Mouse (Mus musculus): Measurements from ENCODE around the gene Asb6. TPM values are rescaled to one million over a fixed set of nuclear protein-coding genes. Genes with fewer than 3 reads are reported as not detected.

Asb6 gene
- 38.7 and 40.4 TPM in 2 replicates for polyA plus RNA-seq (2014; fragmentation: Nextera tagmentation; extraction: Ambion mirVana)

- Histone ChIP-seq H3K36me3 (ENCODE audit: control insufficient read depth, insufficient read depth, low read length) (peaks cover 4% of the 10 kb centered on the region), H3K9ac (ENCODE audit: low read length) (no peak within 1 kb of the TSS), H3K4me3 (ENCODE audit: low read depth, low read length) (no peak within 1 kb of the TSS), H3K9me3 (ENCODE audit: control insufficient read depth, low read length) (no peaks in the 10 kb centered on the region), H3K4me1 (ENCODE audit: control insufficient read depth, insufficient read depth, low read length) (peaks cover 35% of the 10 kb centered on the region), H3K4me2 (ENCODE audit: low read depth, severe bottlenecking) (no peak within 1 kb of the TSS), H3K27me3 (ENCODE audit: control insufficient read depth, insufficient read depth, low read length) (no peaks in the 10 kb centered on the region), H3K27ac (replicated peaks; ENCODE audit: low read depth, low read length) (0 out of 2 replicates have a peak within 1 kb of the TSS, but pooled peaks have one; percentile 1)
- 4% methylated on average over 4 of the region's 4 CpGs for WGBS
- DNase-seq (ENCODE audit: low spot score) = no peak
- ATAC-seq (ENCODE audit: insufficient number of reproducible peaks, low FRiP score, low TSS enrichment, low read depth) = no peak
These were observed at the start of gene Asb6 for GRCm38 (mm10) chr2:30830283-30830795. TSS of gene Asb6 (minus strand) at chr2:30830333.

DNA sequence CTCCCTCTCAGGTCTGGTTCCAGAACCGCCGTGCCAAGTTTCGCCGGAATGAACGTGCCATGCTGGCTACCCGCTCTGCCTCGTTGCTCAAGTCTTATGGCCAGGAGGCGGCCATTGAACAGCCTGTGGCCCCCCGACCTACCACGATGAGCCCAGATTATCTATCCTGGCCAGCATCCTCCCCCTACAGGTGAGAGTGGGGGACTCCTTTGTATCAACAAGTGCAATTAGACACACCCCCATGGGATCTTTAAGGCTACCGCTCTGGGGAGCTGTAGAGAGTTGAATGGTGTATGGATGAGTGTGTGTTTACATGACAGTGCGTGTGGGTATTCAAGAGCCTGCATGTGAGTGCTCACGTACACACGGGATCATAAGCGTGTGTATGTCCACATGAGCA lies 49.3 kb upstream of the Asb6 start:
- peaks cover 21% of the 10 kb centered on the region for H3K36me3 ChIP-seq (ENCODE audit: control insufficient read depth, insufficient read depth, low read length)
- WGBS = 93% methylated on average over 15 of the region's 15 CpGs
- H3K4me2 ChIP-seq (ENCODE audit: low read depth, severe bottlenecking) = no peak overlapping the region

DNA sequence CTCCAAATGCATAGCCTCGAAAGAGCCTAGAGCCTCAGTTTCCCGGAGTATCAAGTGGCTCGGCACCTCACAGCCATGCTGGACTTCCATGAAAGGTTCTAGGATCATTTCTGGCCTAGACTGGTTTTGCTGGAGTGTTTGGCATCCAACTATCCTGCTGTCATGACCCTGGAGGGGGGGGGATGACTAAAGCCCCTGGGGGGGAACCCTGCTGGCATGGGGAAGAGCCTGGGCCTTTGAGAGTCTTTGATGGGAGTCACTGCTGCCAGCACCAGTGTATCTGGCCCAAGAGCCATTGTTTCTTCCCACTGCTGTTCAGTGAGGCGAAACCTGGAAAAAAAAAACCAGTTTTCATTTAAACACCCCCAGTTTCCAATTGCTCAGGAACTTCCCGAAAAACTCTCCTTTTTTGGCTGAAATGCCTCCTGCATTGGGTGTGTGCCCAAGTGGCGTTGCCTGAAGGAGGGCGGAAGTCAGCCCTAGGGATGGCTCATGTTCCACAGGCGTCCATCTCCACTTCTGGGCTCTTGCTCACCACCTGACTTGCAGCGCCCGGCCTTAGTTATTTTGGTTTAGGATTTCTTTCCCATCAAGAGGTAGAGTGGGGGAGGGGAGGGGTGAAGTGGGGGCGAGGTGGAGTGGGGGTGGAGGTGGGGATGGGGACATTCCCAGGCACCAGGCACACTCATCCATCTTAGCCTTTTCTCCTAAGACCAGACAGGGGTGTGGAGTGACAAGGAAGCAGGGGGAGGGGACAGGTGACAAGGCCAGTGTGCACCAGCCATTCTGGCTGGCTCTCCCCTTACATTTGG lies 45.7 kb upstream of the Asb6 start:
- Histone ChIP-seq H3K4me3 (ENCODE audit: low read depth, low read length) (no peak overlapping the region), H3K36me3 (ENCODE audit: control insufficient read depth, insufficient read depth, low read length) (peaks cover 16% of the 10 kb centered on the region; the same call in 1 of the 2 replicates), H3K9ac (ENCODE audit: low read length) (0 out of 2 replicates have a peak overlapping the region, but pooled peaks have one; percentile 34), H3K4me2 (ENCODE audit: low read depth, severe bottlenecking) (no peak overlapping the region), H3K4me1 (ENCODE audit: control insufficient read depth, insufficient read depth, low read length) (peaks cover 49% of the 10 kb centered on the region), H3K27ac (replicated peaks; ENCODE audit: low read depth, low read length) (peak overlapping the region; percentile 83), H3K9me3 (ENCODE audit: control insufficient read depth, low read length) (no peaks in the 10 kb centered on the region), H3K27me3 (ENCODE audit: control insufficient read depth, insufficient read depth, low read length) (no peaks in the 10 kb centered on the region)
- 42% methylated on average over 11 of the region's 11 CpGs for WGBS
- ATAC-seq (ENCODE audit: insufficient number of reproducible peaks, low FRiP score, low TSS enrichment, low read depth) (no peak), DNase-seq (ENCODE audit: low spot score) (no peak)

More for the DNA sequence above, 49.3 kb upstream of the Asb6 start:
- no peak for DNase-seq (ENCODE audit: low spot score)
- Histone ChIP-seq H3K4me1 (ENCODE audit: control insufficient read depth, insufficient read depth, low read length) (peaks cover 21% of the 10 kb centered on the region), H3K27me3 (ENCODE audit: control insufficient read depth, insufficient read depth, low read length) (no peaks in the 10 kb centered on the region), H3K9ac (ENCODE audit: low read length) (no peak overlapping the region), H3K4me3 (ENCODE audit: low read depth, low read length) (no peak overlapping the region), H3K9me3 (ENCODE audit: control insufficient read depth, low read length) (no peaks in the 10 kb centered on the region), H3K27ac (replicated peaks; ENCODE audit: low read depth, low read length) (no peak overlapping the region)
- no peak for ATAC-seq (ENCODE audit: insufficient number of reproducible peaks, low FRiP score, low TSS enrichment, low read depth)

DNA sequence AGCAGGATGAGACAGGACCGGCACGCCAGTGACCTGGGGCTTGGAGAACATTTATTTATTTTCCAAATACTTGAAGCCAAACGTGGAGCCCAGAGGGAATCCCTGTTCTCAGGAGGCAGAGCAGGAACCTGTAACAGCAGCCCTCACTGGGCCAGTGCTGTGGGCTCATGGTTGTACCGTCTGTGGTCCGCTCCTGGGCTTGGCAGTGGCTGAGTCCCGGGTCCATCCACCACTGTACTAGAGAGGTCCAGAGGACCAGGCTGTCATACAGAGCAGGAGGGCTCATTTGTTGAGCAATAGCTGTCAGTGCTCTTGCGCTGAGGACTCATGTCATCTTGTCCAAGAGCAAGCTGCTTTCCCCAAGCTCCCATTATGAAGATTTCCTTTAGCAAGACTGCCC lies 45.0 kb upstream of the Asb6 start:
- peaks cover 12% of the 10 kb centered on the region; the same call in 1 of the 2 replicates for H3K36me3 ChIP-seq (ENCODE audit: control insufficient read depth, insufficient read depth, low read length)
- no peak overlapping the region for H3K4me2 ChIP-seq (ENCODE audit: low read depth, severe bottlenecking)
- H3K9me3 ChIP-seq (ENCODE audit: control insufficient read depth, low read length) = no peaks in the 10 kb centered on the region
- no peak for DNase-seq (ENCODE audit: low spot score)
- ATAC-seq (ENCODE audit: insufficient number of reproducible peaks, low FRiP score, low TSS enrichment, low read depth) = no peak
- no peak overlapping the region for H3K4me3 ChIP-seq (ENCODE audit: low read depth, low read length)
- peaks cover 52% of the 10 kb centered on the region for H3K4me1 ChIP-seq (ENCODE audit: control insufficient read depth, insufficient read depth, low read length)
- H3K27me3 ChIP-seq (ENCODE audit: control insufficient read depth, insufficient read depth, low read length) = no peaks in the 10 kb centered on the region
- 65% methylated on average over 7 of the region's 7 CpGs for WGBS
- no peak overlapping the region for H3K9ac ChIP-seq (ENCODE audit: low read length)
- H3K27ac ChIP-seq (replicated peaks; ENCODE audit: low read depth, low read length) = peak overlapping the region; percentile 83

DNA sequence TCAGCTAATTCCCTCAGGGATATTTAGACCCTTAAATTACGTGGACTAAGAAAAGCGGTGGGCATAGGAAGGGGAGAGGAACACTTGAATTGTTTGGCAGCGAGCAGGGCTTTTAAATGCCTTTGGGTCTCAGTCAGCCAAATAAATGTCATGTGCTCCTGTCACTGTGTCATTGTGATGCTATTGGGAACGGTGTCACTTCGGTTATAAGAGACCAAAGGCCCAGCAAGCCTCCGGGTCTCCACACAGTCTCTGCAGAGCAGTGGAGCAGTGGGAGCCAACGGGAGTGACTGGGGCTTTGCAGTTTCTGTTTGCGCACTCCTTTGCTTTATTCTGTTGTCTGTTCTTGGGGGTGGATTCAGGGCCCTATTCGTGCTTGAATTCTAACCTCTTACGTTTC lies 44.3 kb upstream of the Asb6 start:
- H3K9ac ChIP-seq (ENCODE audit: low read length) = no peak overlapping the region
- WGBS = 40% methylated on average over 10 of the region's 10 CpGs

DNA sequence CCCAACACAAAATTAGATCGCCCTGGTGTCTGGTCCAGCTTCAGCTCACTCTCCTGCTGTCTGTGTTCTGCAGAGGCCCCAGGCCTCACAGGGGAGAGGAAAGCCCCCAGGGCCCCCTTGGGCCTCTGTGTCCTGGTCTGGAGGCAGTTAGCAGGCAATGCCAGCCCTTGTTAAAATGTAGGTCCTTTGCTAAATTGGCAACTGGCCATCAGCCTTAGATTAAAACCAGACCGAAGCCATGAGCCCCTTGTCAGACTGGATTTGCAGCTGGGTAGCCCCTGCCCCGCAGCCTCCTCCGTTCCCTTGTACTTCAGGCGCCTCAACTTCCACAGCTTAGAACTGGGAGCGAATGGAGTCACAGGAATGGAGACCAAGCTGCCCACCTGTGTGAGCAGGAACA lies 42.5 kb upstream of the Asb6 start:
- Histone ChIP-seq H3K9me3 (ENCODE audit: control insufficient read depth, low read length) (no peaks in the 10 kb centered on the region), H3K4me3 (ENCODE audit: low read depth, low read length) (no peak overlapping the region), H3K27ac (replicated peaks; ENCODE audit: low read depth, low read length) (peak overlapping the region; percentile 85), H3K4me2 (ENCODE audit: low read depth, severe bottlenecking) (no peak overlapping the region), H3K36me3 (ENCODE audit: control insufficient read depth, insufficient read depth, low read length) (peaks cover 2% of the 10 kb centered on the region; the same call in 1 of the 2 replicates), H3K27me3 (ENCODE audit: control insufficient read depth, insufficient read depth, low read length) (no peaks in the 10 kb centered on the region), H3K9ac (ENCODE audit: low read length) (no peak overlapping the region), H3K4me1 (ENCODE audit: control insufficient read depth, insufficient read depth, low read length) (peaks cover 59% of the 10 kb centered on the region)
- DNase-seq (ENCODE audit: low spot score) = peak; percentile 90
- ATAC-seq (ENCODE audit: insufficient number of reproducible peaks, low FRiP score, low TSS enrichment, low read depth) = peak; percentile 32; the same call in 1 of the 2 replicates
- WGBS = 9% methylated on average over 6 of the region's 6 CpGs

More for the DNA sequence above, 44.3 kb upstream of the Asb6 start:
- H3K27me3 ChIP-seq (ENCODE audit: control insufficient read depth, insufficient read depth, low read length) = no peaks in the 10 kb centered on the region
- DNase-seq (ENCODE audit: low spot score) = no peak
- peaks cover 8% of the 10 kb centered on the region; the same call in 1 of the 2 replicates for H3K36me3 ChIP-seq (ENCODE audit: control insufficient read depth, insufficient read depth, low read length)
- ATAC-seq (ENCODE audit: insufficient number of reproducible peaks, low FRiP score, low TSS enrichment, low read depth) = no peak
- H3K27ac ChIP-seq (replicated peaks; ENCODE audit: low read depth, low read length) = peak overlapping the region; percentile 83; the same call in 1 of the 2 replicates
- peaks cover 57% of the 10 kb centered on the region for H3K4me1 ChIP-seq (ENCODE audit: control insufficient read depth, insufficient read depth, low read length)
- no peak overlapping the region for H3K4me2 ChIP-seq (ENCODE audit: low read depth, severe bottlenecking)
- no peak overlapping the region for H3K4me3 ChIP-seq (ENCODE audit: low read depth, low read length)
- no peaks in the 10 kb centered on the region for H3K9me3 ChIP-seq (ENCODE audit: control insufficient read depth, low read length)

- ATAC-seq (ENCODE audit: insufficient number of reproducible peaks, low FRiP score, low TSS enrichment, low read depth) (no peak), DNase-seq (ENCODE audit: low spot score) (no peak)
- Histone ChIP-seq H3K36me3 (ENCODE audit: control insufficient read depth, insufficient read depth, low read length) (peaks cover 2% of the 10 kb centered on the region; the same call in 1 of the 2 replicates), H3K27me3 (ENCODE audit: control insufficient read depth, insufficient read depth, low read length) (no peaks in the 10 kb centered on the region), H3K4me2 (ENCODE audit: low read depth, severe bottlenecking) (no peak overlapping the region), H3K9me3 (ENCODE audit: control insufficient read depth, low read length) (no peaks in the 10 kb centered on the region), H3K9ac (ENCODE audit: low read length) (no peak overlapping the region), H3K4me3 (ENCODE audit: low read depth, low read length) (no peak overlapping the region), H3K4me1 (ENCODE audit: control insufficient read depth, insufficient read depth, low read length) (peaks cover 56% of the 10 kb centered on the region), H3K27ac (replicated peaks; ENCODE audit: low read depth, low read length) (peak overlapping the region; percentile 65; the same call in 1 of the 2 replicates)
- WGBS = 74% methylated on average over 8 of the region's 8 CpGs
These were observed 40.7 kb upstream of the Asb6 start for GRCm38 (mm10) chr2:30870863-30871262.

DNA sequence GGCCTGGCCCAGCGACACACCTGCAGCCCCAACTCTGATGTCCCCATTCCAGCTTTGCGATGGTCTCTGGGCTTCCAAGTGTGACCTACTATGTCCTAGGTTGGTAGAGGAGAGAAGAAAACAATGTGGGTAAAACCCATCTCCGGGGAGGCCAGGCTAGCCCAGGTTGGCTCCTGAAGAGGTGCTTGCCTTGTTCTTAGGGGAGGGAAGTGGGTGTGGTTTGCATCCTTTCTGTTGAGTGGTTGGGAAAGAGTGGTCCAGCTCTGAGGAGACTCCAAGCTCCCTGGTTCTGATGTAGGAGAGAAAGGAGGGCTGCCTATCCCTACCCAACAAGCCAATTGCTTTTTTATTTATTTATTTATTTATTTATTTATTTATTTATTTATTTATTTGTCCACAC lies 35.3 kb upstream of the Asb6 start:
- WGBS = 39% methylated on average over 3 of the region's 3 CpGs
- ATAC-seq (ENCODE audit: insufficient number of reproducible peaks, low FRiP score, low TSS enrichment, low read depth) = no peak
- Histone ChIP-seq H3K4me3 (ENCODE audit: low read depth, low read length) (no peak overlapping the region), H3K4me1 (ENCODE audit: control insufficient read depth, insufficient read depth, low read length) (peaks cover 51% of the 10 kb centered on the region), H3K27ac (replicated peaks; ENCODE audit: low read depth, low read length) (peak overlapping the region; percentile 93), H3K9me3 (ENCODE audit: control insufficient read depth, low read length) (no peaks in the 10 kb centered on the region), H3K4me2 (ENCODE audit: low read depth, severe bottlenecking) (peak overlapping the region; percentile 49; the same call in 1 of the 2 replicates), H3K27me3 (ENCODE audit: control insufficient read depth, insufficient read depth, low read length) (no peaks in the 10 kb centered on the region), H3K9ac (ENCODE audit: low read length) (no peak overlapping the region), H3K36me3 (ENCODE audit: control insufficient read depth, insufficient read depth, low read length) (peaks cover 2% of the 10 kb centered on the region; the same call in 1 of the 2 replicates)
- no peak for DNase-seq (ENCODE audit: low spot score)
